Mouse (Mus musculus): ENCODE measurements around the gene Shkbp1.

- TF ChIP-seq JUND (IDR thresholded peaks at IDR 0.05; ENCODE audit: low read depth, low read length) (no peak), TCF12 (IDR thresholded peaks at IDR 0.05; ENCODE audit: low read depth, low read length) (no peak), CTCF (IDR thresholded peaks at IDR 0.05 in 2 of 3, conservative IDR thresholded peaks at IDR 0.05 in 1 of 3; ENCODE audit: control insufficient read depth in 1 of 3, insufficient read depth in 1 of 3, low read depth in 2 of 3, low read length in 3 of 3, poor library complexity in 1 of 3, severe bottlenecking in 1 of 3) (no peak), E2F4 (IDR thresholded peaks at IDR 0.05; ENCODE audit: borderline replicate concordance, low read depth, low read length) (no peak), ETS1 (IDR thresholded peaks at IDR 0.05; ENCODE audit: low read depth, low read length) (no peak), POLR2A (IDR thresholded peaks at IDR 0.05; ENCODE audit: control insufficient read depth in 1 of 2, insufficient read depth in 1 of 2, low read depth in 1 of 2, low read length in 2 of 2, poor library complexity in 1 of 2) (no peak), ZC3H11A (IDR thresholded peaks at IDR 0.05; ENCODE audit: low read depth, low read length) (no peak), BHLHE40 (IDR thresholded peaks at IDR 0.05; ENCODE audit: borderline replicate concordance, low read depth, low read length) (no peak), USF2 (IDR thresholded peaks at IDR 0.05; ENCODE audit: borderline replicate concordance in 1 of 2, insufficient read depth in 1 of 2, low read depth in 1 of 2, low read length in 2 of 2) (no peak), ZNF384 (IDR thresholded peaks at IDR 0.05; ENCODE audit: low read depth, low read length) (no peak), USF1 (IDR thresholded peaks at IDR 0.05; ENCODE audit: low read depth, low read length) (no peak), MAFK (IDR thresholded peaks at IDR 0.05; ENCODE audit: borderline replicate concordance, low read depth, low read length) (no peak), MAX (IDR thresholded peaks at IDR 0.05; ENCODE audit: low read length) (no peak)
Measured at GRCm38 (mm10) chr7:27326101-27326880, 29.5 kb downstream of the Shkbp1 start.

Data from MEL (cell line).